Mouse (Mus musculus): ENCODE data around the gene Mmab.

Mmab gene

DNA sequence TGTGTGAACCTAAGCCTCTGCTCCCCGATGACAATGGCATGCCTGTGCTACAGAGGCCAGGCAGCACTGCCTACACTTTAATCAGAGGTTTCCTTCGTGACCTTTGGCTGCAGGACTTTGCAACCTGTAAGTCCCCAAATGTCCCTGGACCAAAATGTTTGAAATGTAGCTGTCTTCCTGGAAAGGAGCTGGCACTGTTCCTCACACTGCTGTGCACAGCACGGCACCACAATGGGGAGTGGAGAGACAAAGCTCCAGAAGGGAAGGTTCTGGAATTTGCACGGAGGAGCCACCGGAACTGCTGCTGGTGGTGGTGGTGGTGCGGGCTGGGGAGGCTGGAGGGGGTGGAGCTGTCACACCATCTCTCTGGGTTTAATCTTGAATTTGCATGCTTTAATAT is 17.1 kb downstream of the Mmab start:
- DNase-seq = no peak

GRCm38 (mm10) chr5:114423961-114424360 is 19.9 kb downstream of the Mmab start:
- DNase-seq = no peak

DNA sequence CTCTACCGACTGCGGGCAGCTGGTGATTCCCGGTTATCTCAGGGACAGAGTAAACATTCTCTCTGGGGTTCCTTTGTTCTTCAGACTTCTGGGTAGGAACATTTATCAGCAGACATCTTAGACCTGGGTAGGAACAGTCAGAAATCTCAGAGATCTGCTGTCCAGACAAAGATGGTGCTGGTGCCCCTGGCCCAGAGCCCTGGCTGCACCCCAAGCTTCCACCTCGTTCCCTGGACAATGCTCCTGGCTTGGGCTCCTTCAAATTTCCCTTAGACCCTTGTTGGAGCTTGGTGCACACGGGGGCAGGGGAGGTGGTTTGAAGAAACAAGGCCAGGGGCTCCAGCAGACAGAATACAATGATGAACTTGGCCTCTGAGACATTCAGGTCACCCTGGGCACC is 21.3 kb downstream of the Mmab start:
- no peak for DNase-seq

DNA sequence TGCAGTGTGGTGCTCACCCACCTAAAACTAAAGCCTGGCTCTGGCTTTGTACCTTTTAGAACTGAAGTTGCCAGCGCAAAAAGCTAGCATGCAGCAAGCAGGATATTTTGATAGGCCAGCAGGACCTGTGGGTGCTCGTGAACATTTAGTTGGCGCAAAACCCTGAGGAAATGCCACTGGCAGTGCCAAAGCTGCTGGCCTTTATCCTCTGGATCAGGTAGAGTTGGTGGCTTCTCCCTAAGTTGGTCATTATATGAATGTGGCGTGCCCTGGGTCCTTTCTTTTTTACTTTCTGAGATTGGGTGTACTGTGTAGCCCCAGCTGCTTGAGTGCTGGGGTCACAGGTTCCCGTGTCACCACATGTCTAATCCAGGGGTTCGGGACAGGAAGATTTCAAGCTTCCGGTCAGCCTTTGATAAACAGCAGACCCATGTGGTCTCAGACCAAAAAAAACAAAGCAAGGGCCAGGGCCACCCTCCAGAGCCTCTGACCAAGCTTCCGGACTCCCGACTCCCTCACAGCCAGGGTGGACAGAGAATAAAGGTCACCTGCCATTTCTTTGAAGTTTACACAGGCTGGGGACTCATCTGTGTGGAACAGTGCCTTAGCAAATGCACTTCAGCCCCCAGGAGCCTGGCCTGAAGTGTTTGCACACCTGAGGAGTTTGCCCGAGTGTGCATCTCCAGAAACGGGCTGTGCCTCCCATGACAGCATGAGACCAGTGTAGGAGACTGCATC is 22.1 kb downstream of the Mmab start:
- DNase-seq = no peak

- DNase-seq = no peak
These were observed 25.3 kb downstream of the Mmab start for GRCm38 (mm10) chr5:114418541-114418940.

DNA sequence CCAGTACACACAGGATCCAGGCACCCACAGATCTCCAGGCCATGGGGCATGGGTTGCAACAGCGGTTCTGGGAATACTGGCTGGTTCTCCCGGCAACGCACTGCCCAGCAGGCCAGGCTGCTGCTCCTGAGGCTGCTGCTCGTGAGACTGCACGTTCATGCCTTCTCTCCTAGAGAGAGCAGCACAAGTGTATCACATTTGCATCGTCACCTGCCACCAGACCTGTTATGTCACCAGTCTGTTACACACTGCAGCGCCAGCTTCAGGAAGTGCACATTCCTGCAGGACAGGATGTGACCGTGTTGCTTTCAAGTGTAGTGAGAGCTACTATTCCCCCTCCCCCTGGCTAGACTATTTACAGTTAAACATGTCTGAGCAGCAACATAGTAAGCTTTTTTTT is 27.0 kb downstream of the Mmab start:
- no peak for DNase-seq

DNA sequence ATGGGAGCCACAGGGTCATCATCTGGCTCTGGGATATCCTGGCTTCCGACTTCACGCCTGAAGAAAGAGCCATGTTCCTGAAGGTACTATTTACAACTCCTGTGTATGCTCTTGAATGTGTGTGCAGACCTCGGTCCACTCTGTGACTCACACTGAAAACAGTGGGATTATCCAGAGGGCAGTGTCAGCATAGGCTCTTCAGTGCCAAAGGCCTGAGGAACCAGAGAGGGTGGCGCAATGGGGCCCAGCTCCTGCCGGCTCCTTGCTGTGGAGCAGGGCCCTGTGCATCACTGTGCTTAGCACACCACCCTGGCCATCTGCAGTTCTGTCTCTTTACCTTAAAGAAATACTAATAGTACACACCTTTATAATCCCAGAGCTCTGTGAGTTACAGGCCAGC is 28.3 kb downstream of the Mmab start:
- no peak for DNase-seq

GRCm38 (mm10) chr5:114413067-114413735 is 30.7 kb downstream of the Mmab start:
- DNase-seq = no peak

- DNase-seq = no peak
These were observed 31.4 kb downstream of the Mmab start for GRCm38 (mm10) chr5:114412361-114412998.

DNA sequence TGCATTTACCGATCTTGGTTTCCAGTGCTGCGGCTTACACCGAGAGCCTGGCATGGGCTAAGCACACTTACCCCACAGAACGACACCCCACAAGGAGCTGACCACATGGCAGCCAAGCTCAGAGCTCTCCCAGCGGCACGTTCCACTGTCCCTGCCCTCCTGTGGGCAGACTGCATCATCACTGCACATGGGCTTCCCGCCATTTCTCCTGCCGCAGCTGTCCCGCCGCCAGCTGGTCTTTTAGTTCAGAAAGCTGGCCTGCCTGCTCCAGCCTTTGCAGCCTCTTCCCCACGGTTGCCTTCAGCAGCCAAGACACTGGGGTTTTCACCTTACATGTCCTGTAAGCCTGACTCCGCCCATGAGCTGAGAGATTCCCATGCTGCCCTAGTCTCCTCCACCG is 33.4 kb downstream of the Mmab start:
- no peak for DNase-seq

- DNase-seq = no peak
These were observed 35.0 kb downstream of the Mmab start for GRCm38 (mm10) chr5:114408846-114409245.

- DNase-seq = no peak
These were observed 36.0 kb downstream of the Mmab start for GRCm38 (mm10) chr5:114407810-114408209.

GRCm38 (mm10) chr5:114407269-114407668 is 36.6 kb downstream of the Mmab start:
- peak; percentile 16 for DNase-seq

- no peak for DNase-seq
These were observed 37.3 kb downstream of the Mmab start for GRCm38 (mm10) chr5:114406592-114406991.

- no peak for DNase-seq
These were observed 50.7 kb downstream of the Mmab start for GRCm38 (mm10) chr5:114393169-114393568.

DNA sequence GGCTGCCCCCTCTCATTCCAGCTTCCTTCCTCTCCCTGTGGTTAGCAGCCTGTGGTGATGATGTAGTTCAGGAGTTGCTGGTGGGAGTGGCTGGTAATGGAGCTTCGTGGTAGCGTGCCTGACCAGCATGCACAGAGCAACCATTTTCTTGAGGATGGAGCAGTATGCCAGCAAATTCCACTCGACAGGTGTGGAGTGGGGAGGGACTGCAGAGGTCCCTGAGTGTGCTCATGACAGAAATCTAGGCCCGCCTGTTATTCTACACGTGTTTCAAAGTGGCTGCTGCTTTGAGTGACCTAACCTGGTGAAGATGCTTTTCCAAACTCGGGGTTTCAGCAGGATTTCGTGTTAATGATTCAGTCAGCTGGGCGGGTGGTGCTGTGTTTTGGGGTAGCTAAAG is 59.4 kb downstream of the Mmab start:
- no peak for DNase-seq

DNA sequence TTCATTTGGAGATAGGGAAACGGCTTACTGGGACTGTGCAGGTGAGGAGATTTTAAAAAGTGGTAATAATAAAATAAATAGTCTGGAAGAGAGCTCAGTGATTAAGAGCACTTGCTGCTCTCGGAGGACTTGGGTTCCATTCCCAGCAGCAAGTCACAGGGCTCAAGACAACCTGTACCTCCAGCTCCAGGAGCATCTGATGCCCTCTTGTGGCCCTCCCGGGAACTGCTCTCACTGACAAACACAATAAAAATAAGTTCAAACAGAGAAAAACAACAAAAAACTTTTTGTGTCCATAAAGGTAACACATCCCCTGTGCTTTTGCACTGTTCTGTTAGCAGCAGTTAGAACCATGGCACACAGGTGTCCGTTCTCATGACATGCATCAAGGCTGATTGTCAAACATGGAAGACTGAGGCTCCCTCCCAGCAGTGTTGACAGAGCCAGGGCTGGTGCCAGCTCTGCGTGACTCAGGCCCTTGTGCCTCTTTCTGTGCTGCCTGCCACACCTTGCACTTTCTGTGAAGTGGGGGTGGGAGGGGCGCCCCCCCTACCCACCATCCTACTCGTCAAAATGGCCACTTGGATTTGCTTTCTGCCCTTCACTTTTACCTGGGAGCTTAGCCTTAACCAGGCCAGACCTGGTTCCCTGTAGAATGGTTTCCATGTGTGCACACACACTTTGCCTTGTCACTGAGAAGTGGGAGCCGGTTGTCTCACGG is 60.5 kb downstream of the Mmab start:
- DNase-seq = no peak
